Mouse (Mus musculus) Muller cell, postnatal 12 days (primary cell): ENCODE results near the gene Notch1.

Source experiments
- DNase-seq: peaks from one replicate; pipeline ENCODE4 v3.0.0-alpha.2; 2015; ENCODE audit errors: inconsistent ontology term

Gene Notch1

DNA sequence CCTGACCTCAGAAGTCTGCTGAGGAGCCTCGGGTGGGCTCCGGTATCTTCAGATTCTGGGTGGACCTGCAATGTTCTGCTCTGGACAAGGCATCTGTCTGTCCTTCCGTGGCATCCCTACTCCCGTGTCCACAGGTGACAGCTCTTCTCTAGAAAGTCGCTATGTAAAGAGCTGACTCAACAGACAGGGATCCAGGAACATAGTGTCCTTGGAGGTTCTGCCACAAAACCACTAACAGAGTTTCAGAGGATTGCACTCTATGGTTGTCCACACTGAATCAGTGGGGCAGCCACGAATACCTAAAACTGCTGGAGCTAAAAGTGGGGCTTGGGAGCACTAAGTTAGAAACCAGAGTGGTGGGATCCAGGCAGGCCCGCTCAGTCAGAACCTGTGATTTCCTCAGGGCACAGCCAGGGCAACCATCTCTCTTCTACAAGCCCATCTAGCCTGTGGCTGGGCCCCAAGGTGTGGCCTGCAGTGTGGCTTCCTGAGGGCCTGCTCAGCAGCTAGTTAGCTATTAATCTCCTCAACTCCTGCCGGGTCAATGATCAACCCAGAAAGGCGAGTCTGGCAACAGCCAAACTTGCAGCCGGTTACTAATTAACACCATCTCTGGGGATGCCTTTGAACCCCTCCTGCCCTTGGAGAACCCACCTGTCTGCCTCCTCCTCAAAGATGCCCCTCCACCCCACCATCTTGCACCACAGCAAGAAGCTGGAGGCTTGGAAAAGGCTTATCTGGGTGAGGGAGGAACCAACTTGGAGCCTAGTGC lies 34.6 kb downstream of the Notch1 start:
- no peak for DNase-seq

- no peak for DNase-seq
These were observed 35.6 kb downstream of the Notch1 start for GRCm38 (mm10) chr2:26480911-26481310.

DNA sequence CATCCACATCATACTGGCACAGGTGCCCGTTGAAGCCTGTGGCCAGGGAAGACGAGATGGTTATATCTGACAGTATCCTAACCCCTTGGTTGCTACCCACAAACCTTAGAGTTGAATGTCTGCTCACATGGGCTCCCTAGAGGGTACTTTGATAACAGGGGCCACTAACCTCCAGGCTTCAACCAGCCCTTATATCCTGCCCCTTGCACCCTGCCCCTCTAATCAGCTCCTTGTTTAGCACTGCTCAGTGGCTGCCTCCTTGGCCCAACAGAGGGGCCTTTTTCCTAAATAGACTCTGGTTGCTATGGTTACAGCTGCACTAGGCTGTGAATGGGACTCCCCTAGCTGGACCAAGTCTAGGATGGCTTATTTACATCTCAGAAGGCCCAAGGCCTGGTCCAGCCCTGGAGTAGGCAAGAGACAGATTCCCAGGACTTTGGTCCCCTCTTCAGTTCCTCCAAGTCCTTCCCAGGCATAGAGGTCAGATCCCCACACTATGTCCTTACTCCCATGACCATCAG lies 37.7 kb downstream of the Notch1 start:
- no peak for DNase-seq

GRCm38 (mm10) chr2:26477911-26478310 lies 38.6 kb downstream of the Notch1 start:
- no peak for DNase-seq

- peak; percentile 74 for DNase-seq
These were observed 40.7 kb downstream of the Notch1 start for GRCm38 (mm10) chr2:26475505-26476430.

DNA sequence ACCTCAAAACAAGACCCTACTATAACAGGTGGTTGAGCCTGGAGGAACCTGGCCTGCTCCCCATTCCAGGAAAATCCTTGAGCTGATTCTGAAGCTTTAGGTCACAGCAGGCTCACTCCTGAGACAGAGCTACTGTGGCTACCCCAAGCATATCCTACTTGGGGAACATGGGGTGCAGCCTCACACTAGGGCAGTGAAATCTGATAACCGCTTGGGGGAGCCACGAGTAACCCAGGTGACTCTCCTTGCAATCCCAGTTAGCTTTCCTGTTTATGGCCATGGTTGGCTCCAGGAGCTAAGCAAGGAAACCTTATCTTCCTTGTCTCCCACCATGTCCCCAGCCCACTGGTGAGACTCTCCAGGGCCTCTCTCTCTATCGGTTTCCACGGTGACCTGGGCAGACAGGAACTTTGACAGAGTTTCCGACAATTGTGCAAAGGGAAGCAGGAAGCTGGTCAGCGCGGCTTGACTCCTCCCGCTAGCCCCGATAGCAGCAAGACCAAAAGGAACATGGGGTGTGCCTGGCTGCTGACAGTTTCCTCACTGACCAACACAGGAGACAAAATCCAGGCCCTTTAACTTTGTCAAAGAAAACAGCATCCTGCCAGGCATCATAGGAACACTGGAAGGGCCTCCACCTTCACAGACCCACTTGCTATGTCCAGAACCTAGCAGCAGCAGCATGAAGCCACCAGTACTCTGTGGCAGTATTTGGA lies 41.5 kb downstream of the Notch1 start:
- no peak for DNase-seq

DNA sequence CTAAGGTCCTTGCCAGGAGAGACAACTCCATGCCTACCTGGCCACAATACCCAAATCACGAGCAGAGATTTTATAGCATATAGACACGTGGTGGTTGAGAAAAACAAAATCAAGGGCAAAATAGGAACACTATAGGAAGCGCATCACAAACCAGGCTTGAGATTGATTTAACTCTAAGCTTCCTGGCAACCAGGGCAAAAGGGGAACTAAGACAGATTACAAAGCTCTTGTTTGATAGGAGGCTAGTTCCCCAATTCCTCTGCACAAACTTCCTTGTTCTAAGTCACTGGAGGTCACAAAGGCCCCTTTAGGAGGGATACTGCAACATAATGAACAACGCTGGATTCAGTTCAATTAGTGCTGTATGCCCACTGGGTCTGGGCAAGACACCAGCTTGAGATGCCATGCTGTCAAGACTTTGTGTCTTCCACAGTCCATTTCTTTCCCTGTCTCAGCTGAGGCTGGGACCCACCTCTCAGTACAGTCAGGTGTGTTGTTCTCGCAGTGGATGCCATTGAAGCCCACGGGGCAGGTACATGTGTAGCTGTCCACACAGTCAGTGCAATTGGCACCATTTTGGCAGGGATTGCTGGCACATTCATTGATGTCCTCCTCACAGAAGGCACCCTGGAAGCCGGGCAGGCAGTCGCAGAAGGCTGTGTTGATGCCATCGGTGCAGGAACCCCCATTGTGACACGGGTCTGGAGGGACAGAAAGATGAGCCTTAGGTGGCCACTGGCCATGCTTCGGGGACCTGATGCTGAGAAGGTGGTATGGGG lies 44.0 kb downstream of the Notch1 start:
- no peak for DNase-seq

DNA sequence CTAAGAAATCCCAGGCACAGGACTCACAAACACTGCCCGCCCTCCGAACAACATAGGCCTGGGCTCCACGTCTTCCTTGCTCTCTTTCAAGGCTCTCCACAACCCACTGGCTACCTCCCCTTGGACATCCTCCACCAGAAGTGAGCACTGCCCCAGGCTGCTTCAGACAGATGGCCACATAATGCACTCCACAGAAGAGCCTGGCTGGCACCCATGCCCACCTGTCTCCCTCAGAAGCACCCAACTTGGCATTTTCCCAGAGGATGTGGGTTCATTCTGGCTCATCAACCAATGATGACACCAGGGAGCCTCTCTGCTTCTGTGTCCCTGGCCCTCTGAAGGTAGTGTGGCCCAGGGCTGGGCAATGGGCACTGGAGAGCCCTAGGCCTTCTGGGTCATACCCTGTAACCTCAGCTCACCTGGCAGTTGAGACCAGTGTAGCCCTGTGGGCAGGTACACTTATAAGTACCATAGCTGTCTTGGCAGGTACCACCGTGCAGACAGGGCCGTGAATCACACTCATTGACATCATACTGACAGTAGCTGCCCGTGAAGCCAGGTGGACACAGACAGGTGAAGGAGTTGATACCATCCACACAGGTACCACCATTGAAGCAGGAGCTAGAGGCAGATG lies 44.7 kb downstream of the Notch1 start:
- DNase-seq: no peak

- DNase-seq: no peak
These were observed 45.5 kb downstream of the Notch1 start for GRCm38 (mm10) chr2:26470967-26471366.

DNA sequence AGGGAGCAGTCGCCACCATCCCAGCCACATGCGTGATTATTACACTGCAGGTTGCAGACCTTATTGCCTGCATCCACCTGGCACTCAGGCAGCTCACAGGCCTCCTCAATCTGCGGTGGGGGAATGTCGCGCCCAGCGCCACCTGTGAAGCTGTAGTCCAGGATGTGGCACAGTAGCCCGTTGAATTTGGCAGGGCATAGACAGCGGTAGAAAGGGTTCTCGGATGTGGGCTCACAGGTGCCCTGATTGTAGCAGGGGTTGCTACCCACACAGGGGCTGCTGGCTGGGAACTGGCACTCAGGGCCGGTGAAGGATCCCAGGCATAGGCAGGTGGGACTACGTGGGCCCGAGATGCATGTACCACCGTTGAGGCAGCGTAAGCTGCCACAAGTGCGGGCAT lies 48.1 kb downstream of the Notch1 start:
- no peak for DNase-seq

DNA sequence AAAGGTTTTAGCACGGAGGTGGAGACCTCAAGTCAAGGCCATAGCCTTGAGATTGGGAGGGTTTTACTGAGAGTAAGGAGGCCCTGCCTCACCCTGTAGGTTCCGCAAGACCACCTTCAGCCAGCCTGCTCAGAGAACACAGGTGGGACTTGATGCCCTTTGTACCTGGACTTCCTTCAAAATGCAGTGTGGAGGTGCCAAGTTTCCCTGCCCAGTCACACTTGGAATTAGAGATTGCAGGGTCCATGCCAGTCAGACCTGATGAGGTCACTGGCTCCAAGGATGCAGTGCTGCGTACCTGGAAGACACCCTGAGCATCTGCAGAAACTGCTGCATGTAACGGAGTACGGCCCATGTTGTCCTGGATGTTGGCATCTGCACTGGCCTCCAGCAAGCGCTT lies 53.1 kb downstream of the Notch1 start:
- no peak for DNase-seq

- DNase-seq: no peak
These were observed 53.5 kb downstream of the Notch1 start for GRCm38 (mm10) chr2:26462980-26463379.

DNA sequence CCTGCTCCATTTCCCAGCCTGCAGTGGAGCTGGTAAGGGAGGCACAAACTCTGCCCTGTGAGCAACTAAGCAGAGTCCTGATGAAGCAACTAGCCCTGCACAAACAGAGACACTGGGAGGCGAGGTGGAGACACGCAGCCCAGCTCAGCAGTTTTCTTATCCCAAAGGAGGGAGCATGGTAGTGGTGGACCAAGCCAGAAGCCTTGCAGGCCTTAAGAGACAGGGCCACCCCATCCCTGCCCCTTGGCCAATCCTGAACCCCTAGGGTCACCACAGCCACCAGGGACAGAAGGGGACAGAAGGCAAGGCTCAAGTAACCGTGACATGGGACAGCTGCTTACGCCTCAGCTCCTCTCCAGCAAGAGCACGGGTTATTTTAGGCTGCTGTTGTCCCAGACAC lies 54.8 kb downstream of the Notch1 start:
- no peak for DNase-seq

DNA sequence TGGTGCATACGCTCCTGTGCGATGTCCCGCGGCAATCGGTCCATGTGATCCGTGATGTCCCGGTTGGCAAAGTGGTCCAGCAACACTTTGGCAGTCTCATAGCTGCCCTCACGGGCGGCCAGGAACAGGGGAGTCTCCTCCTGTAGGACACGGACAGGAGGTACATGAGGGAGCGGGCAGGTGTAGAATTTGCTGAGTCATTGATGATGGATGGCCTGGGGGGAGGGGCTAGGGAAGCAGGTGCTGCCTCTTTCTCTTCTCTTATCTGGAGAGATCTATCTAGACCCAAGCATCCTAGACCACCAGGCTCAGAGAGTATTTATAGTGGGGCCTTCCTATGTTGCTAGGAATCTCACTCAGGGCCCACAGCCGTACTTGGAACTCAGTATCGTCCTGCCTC lies 55.6 kb downstream of the Notch1 start:
- DNase-seq: no peak

GRCm38 (mm10) chr2:26460097-26460646 lies 56.3 kb downstream of the Notch1 start:
- DNase-seq: no peak

DNA sequence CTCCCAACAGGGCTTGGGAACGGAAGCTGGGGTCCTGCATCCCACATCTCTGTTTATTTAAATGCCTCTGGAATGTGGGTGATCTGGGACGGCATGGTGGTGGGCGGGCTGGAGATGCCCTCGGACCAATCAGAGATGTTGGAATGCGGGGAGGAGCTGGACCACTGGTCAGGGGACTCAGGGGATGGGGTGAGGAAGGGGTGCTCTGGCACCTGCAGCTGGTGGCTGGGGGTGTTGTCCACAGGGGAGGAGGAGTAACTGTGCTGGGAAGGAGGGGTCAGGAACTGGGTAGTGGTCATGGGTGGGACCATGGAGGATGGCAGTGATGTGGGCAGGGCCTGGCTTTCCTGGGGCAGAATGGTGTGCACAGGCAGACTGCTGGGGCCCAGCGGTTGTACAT lies 57.0 kb downstream of the Notch1 start:
- peak; percentile 78 for DNase-seq

DNA sequence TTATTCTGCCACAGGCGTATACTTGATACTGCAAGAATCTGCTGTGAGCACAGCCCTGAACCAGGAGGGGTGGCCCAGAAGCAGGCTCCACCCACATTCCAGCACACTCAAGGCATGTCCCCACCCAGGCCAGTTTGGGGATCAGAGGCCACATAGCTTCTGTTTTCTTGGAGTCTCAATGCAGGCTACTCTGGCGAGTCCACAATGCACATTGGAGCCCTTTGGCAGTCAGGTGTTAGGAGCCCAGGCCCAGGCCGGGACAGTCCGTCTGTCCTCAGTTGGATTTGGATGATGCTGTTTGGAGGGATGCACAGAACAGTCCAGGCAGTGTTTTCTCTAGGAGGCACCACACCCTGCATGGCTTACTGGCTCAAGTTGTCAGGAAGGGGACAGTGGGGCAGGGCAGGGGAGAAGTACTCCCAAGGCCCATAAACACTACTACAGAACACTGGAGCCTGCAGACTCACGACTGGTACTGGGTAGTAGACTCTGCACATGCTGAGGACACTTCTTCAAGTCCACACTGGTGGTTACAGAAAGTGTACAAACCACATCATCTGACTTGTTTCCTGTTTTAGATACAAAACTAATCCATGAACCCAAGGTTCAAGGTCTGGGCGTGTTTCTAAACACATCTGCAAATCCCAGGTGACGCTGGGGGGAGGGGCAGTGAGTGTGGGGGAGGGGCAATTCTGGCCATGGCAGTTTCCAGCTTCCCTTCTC lies 57.9 kb downstream of the Notch1 start:
- peak; percentile 73 for DNase-seq

DNA sequence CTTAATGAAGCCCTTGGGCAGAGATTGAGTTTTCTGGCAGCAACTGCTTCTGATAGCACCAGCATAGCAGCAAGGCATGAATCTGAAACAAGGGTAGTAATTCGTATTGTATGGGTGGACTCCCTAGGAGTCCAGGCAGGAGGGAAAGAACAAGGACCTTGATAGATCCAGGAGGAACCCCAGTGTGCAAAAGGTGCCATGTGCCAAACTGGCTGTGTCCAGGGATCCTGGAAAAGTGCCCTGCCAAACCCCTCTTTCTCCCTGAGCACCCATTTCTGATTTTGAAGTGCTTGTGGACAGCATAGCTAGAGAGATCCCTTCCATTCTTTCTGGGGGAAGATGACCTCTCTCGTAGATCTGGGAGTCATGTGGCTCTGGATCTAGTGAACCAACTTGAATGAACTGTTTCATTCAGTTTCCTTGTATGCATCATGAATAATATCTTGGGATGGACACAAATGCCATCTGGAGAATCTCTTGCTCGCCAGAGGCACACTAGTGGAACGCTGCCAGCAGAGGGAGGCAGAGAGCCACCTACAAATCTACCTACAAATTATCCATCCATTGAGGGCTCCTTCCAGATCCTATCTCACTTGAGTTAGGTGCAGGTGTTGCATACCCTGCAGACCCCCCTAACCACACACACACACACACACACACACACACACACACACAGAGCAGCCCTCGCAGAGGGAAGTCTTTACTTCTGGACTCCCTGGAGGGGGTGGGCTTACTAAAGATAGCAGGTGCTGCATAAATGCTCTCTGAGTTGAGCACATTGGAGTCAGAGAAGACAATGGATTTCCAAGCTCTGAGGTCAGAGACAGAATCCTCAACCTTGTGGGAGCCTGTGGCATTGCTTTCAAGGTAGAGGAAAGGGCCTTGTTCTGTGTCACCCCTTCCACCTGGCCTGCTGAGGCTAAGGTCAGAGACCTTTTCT lies 67.1 kb downstream of the Notch1 start:
- DNase-seq: no peak

GRCm38 (mm10) chr2:26447451-26447850 lies 69.0 kb downstream of the Notch1 start:
- DNase-seq: no peak
